Mouse (Mus musculus): ENCODE measurements around the gene Nek9.

GRCm38 (mm10) chr12:85271843-85272206, 67.3 kb downstream of the Nek9 start:
- TF ChIP-seq CTCF (IDR thresholded peaks at IDR 0.05; ENCODE audit: low read depth) = no peak
- no peak for TF ChIP-seq EP300 (IDR thresholded peaks at IDR 0.05; ENCODE audit: low read depth)
